Mouse (Mus musculus) left cerebral cortex, postnatal 36 days (tissue): Measurements from ENCODE around the gene Glyatl3. TPM values are rescaled to one million over a fixed set of nuclear protein-coding genes. Genes with fewer than 3 reads are reported as not detected.

Experiments used
- DNase-seq, 2 experiments: peaks; one replicate each; pipeline ENCODE4 v3.0.0; 2021 to 2022; ENCODE audit warnings: low spot score in 2 of 2, mixed read lengths in 1 of 2
- intact Hi-C: fragments of 180-260 bp; cut with DNase I; formaldehyde crosslinking; loops from one replicate; pipeline ENCODE4 v1.15.1; 2025
- total RNA-seq, 2 experiments: library from RNA; stranded (reverse); gene quantifications; 2 replicates each; pipeline ENCODE4 v1.2.3; 2021

Glyatl3 gene
- not detected for total RNA-seq

GRCm38 (mm10) chr17:40914250-40914649 is at the start of gene Glyatl3:
TSS of gene Glyatl3 (minus strand) at chr17:40914350.
- no peak for DNase-seq
- intact Hi-C loops = no loop called here

- no peak for DNase-seq
- intact Hi-C loops = no loop called here
Measured at GRCm38 (mm10) chr17:40948518-40948917, 34.4 kb upstream of the Glyatl3 start.

- peak; percentile 99 to 100 for DNase-seq
- intact Hi-C loops = no loop called here
Measured at GRCm38 (mm10) chr17:40934420-40935231, 20.5 kb upstream of the Glyatl3 start, which contains the start of the genes Mut and Cenpq. TSS of gene Mut (plus strand) at chr17:40934685. TSS of gene Cenpq (minus strand) at chr17:40935047.

GRCm38 (mm10) chr17:40933985-40934384 is 19.8 kb upstream of the Glyatl3 start:
- intact Hi-C loops = no loop called here

GRCm38 (mm10) chr17:40915499-40915898 is 1.3 kb upstream of the Glyatl3 start:
- intact Hi-C loops = no loop called here
- DNase-seq = no peak

More at GRCm38 (mm10) chr17:40933985-40934384, 19.8 kb upstream of the Glyatl3 start:
- DNase-seq = peak in 1 of 2 experiments; percentile 8

- DNase-seq = no peak
- intact Hi-C loops = no loop called here
Measured at GRCm38 (mm10) chr17:40904721-40905154, 9.4 kb downstream of the Glyatl3 start.

- intact Hi-C loops = no loop called here
- DNase-seq = no peak
Measured at GRCm38 (mm10) chr17:40904056-40904597, 10.0 kb downstream of the Glyatl3 start.

GRCm38 (mm10) chr17:40903345-40903744 is 10.8 kb downstream of the Glyatl3 start:
- intact Hi-C loops = no loop called here
- DNase-seq = no peak

GRCm38 (mm10) chr17:40899783-40900363 is 14.3 kb downstream of the Glyatl3 start:
- DNase-seq = no peak
- intact Hi-C loops = loop anchor here (5.0 to 10.0 kb wide), 2 partner anchors 743 to 995 kb away; no protein-coding TSS in a partner anchor

- intact Hi-C loops = loop anchor here (5.0 to 10.0 kb wide), 2 partner anchors 740 to 992 kb away; no protein-coding TSS in a partner anchor
- no peak for DNase-seq
Measured at GRCm38 (mm10) chr17:40896863-40897262, 17.3 kb downstream of the Glyatl3 start.

- no peak for DNase-seq
- intact Hi-C loops = no loop called here
Measured at GRCm38 (mm10) chr17:40887849-40888536, 26.2 kb downstream of the Glyatl3 start.

- no peak for DNase-seq
- intact Hi-C loops = no loop called here
Measured at GRCm38 (mm10) chr17:40885155-40885554, 29.0 kb downstream of the Glyatl3 start.

- DNase-seq = no peak
- intact Hi-C loops = no loop called here
Measured at GRCm38 (mm10) chr17:40882172-40882571, 32.0 kb downstream of the Glyatl3 start.

GRCm38 (mm10) chr17:40879924-40880691 is 34.0 kb downstream of the Glyatl3 start, which contains the start of gene 9130008F23Rik:
TSS of gene 9130008F23Rik (minus strand) at chr17:40880559.
- DNase-seq = peak; percentile 7 to 13

GRCm38 (mm10) chr17:40879528-40879923 is 34.6 kb downstream of the Glyatl3 start:
- no peak for DNase-seq
- intact Hi-C loops = no loop called here

More at GRCm38 (mm10) chr17:40879924-40880691, 34.0 kb downstream of the Glyatl3 start, which contains the start of gene 9130008F23Rik:
- intact Hi-C loops = no loop called here

- intact Hi-C loops = no loop called here
- DNase-seq = no peak
Measured at GRCm38 (mm10) chr17:40877741-40878140, 36.4 kb downstream of the Glyatl3 start.

GRCm38 (mm10) chr17:40875568-40875967 is 38.6 kb downstream of the Glyatl3 start:
- intact Hi-C loops = no loop called here

GRCm38 (mm10) chr17:40874701-40875100 is 39.4 kb downstream of the Glyatl3 start:
- intact Hi-C loops = no loop called here
- DNase-seq = no peak

More at GRCm38 (mm10) chr17:40875568-40875967, 38.6 kb downstream of the Glyatl3 start:
- no peak for DNase-seq

- intact Hi-C loops = no loop called here
- no peak for DNase-seq
Measured at GRCm38 (mm10) chr17:40873582-40874011, 40.6 kb downstream of the Glyatl3 start.
